Mouse (Mus musculus): ENCODE data around the gene Slc25a28. TPM values are rescaled to one million over a fixed set of nuclear protein-coding genes. Genes with fewer than 3 reads are reported as not detected.
A peak's percentile ranks its signal among the peaks of the same experiment; 100 is the strongest.

Slc25a28 gene
- total RNA-seq, 1 experiment, result 54.8 TPM

DNA sequence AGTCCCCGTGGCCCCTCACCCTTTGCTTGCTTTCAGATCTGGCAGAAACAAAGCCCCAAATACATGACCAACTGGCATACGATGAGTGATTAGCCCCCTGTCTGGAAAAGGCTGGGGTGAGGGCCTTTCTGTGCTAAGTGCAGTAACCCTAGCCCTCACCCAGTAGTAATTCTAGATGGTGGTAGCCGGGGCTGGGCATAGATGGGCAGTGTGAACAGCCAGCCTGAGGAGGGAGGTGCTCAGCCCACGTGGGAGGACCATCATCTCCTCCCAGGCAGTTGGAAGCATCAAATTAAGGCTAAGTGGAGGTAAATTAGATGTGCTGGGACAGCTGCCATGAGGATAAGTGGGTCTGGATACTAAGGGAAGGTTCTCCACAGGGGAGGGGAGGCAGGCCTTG, 45.6 kb downstream of the Slc25a28 start:
- no peaks in the 10 kb centered on the region for H3K9me3 ChIP-seq (ENCODE audit: control insufficient read depth, insufficient read depth, low read depth, low read length)
- in situ Hi-C loops (cut with MboI; ENCODE audit: low sequenced_read_pairs in 2 of 2, unreplicated experiment in 2 of 2), result no loop called here
- H3K9ac ChIP-seq (ENCODE audit: insufficient read depth, low read depth, low read length, poor library complexity, severe bottlenecking), result no peak overlapping the region
- TF ChIP-seq ZNF384 (IDR thresholded peaks at IDR 0.05; ENCODE audit: low read depth, low read length), result no peak
- no peak for TF ChIP-seq ZC3H11A (IDR thresholded peaks at IDR 0.05; ENCODE audit: borderline replicate concordance, low read depth, low read length)
- TF ChIP-seq MAFK (IDR thresholded peaks at IDR 0.05; ENCODE audit: insufficient read depth, low read depth, low read length), result no peak
- no peak for TF ChIP-seq CHD2 (IDR thresholded peaks at IDR 0.05; ENCODE audit: low read depth, low read length)
- TF ChIP-seq HCFC1 (IDR thresholded peaks at IDR 0.05; ENCODE audit: borderline replicate concordance, insufficient read depth, low read length), result no peak
- no peak overlapping the region for H3K27ac ChIP-seq (ENCODE audit: insufficient read depth, low read depth, low read length, poor library complexity, severe bottlenecking)
- no peak for DNase-seq (ENCODE audit: low read depth, low spot score)
- H3K4me1 ChIP-seq (ENCODE audit: control insufficient read depth in 2 of 2, insufficient read depth in 2 of 2, low read length in 2 of 2, poor library complexity in 1 of 2), result peaks cover 0 to 3% of the 10 kb centered on the region in 2 experiments; a peak in 1 of 4 replicates
- H3K36me3 ChIP-seq (ENCODE audit: control insufficient read depth, insufficient read depth, low read length, poor library complexity, severe bottlenecking), result no peaks in the 10 kb centered on the region
- H3K4me3 ChIP-seq (ENCODE audit: insufficient read depth in 1 of 2, low read depth in 1 of 2, low read length in 2 of 2, poor library complexity in 1 of 2, severe bottlenecking in 1 of 2), result no peak overlapping the region

DNA sequence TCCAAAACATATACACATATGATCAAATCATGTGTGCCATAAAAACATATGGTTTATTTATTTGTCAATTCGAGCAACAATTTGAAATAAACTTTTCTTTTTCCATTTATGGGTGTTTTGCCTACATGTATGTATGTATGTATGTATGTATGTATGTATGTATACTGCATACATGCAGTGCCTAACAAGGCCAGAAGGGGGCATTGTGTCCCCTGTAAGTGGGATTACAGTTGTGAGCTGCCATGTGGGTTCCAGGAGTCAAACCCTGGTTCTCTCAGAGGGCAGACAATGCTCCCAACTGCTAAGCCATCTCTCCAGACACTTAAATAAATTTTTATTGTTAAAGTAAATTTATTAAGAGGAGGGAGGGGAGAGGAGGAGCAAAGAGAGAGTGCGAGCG, 47.3 kb downstream of the Slc25a28 start:
- no peak for DNase-seq (ENCODE audit: low read depth, low spot score)
- TF ChIP-seq ZNF384 (IDR thresholded peaks at IDR 0.05; ENCODE audit: low read depth, low read length) (no peak), ZC3H11A (IDR thresholded peaks at IDR 0.05; ENCODE audit: borderline replicate concordance, low read depth, low read length) (no peak), CHD2 (IDR thresholded peaks at IDR 0.05; ENCODE audit: low read depth, low read length) (no peak), HCFC1 (IDR thresholded peaks at IDR 0.05; ENCODE audit: borderline replicate concordance, insufficient read depth, low read length) (no peak)
- in situ Hi-C loops (cut with MboI; ENCODE audit: low sequenced_read_pairs in 2 of 2, unreplicated experiment in 2 of 2), result no loop called here
- H3K9ac ChIP-seq (ENCODE audit: insufficient read depth, low read depth, low read length, poor library complexity, severe bottlenecking), result no peak overlapping the region
- H3K4me3 ChIP-seq (ENCODE audit: insufficient read depth in 1 of 2, low read depth in 1 of 2, low read length in 2 of 2, poor library complexity in 1 of 2, severe bottlenecking in 1 of 2), result no peak overlapping the region
- peaks cover 0 to 3% of the 10 kb centered on the region in 2 experiments; a peak in 1 of 4 replicates for H3K4me1 ChIP-seq (ENCODE audit: control insufficient read depth in 2 of 2, insufficient read depth in 2 of 2, low read length in 2 of 2, poor library complexity in 1 of 2)
- no peaks in the 10 kb centered on the region for H3K9me3 ChIP-seq (ENCODE audit: control insufficient read depth, insufficient read depth, low read depth, low read length)
- no peak overlapping the region for H3K27ac ChIP-seq (ENCODE audit: insufficient read depth, low read depth, low read length, poor library complexity, severe bottlenecking)
- H3K36me3 ChIP-seq (ENCODE audit: control insufficient read depth, insufficient read depth, low read length, poor library complexity, severe bottlenecking), result no peaks in the 10 kb centered on the region

DNA sequence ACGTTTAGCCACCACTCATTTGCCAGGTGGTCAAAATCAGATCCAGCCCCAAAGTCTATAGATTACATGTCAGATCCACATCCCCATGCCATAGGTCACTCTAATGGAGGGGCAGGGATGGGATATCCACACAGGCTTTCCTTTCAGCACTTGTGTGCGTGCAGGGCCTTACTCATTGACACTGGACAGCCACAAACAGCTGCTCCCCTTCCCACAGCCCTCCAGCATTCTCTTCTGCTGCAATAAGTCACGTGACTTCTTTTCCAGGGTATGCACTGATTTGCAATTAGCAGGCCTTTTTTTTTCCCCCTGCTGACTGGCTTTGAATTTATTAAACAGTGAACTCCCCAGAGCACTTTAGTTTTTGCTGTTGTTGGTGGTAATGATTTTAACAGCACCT, 48.5 kb downstream of the Slc25a28 start:
- no peak for DNase-seq (ENCODE audit: low read depth, low spot score)
- H3K27ac ChIP-seq (ENCODE audit: insufficient read depth, low read depth, low read length, poor library complexity, severe bottlenecking), result no peak overlapping the region
- H3K4me1 ChIP-seq (ENCODE audit: control insufficient read depth in 2 of 2, insufficient read depth in 2 of 2, low read length in 2 of 2, poor library complexity in 1 of 2), result peaks cover 0 to 3% of the 10 kb centered on the region in 2 experiments; a peak in 1 of 4 replicates
- in situ Hi-C loops (cut with MboI; ENCODE audit: low sequenced_read_pairs in 2 of 2, unreplicated experiment in 2 of 2), result no loop called here
- no peaks in the 10 kb centered on the region for H3K36me3 ChIP-seq (ENCODE audit: control insufficient read depth, insufficient read depth, low read length, poor library complexity, severe bottlenecking)
- no peak overlapping the region for H3K4me3 ChIP-seq (ENCODE audit: insufficient read depth in 1 of 2, low read depth in 1 of 2, low read length in 2 of 2, poor library complexity in 1 of 2, severe bottlenecking in 1 of 2)
- TF ChIP-seq ZC3H11A (IDR thresholded peaks at IDR 0.05; ENCODE audit: borderline replicate concordance, low read depth, low read length) (no peak), HCFC1 (IDR thresholded peaks at IDR 0.05; ENCODE audit: borderline replicate concordance, insufficient read depth, low read length) (no peak), MAFK (IDR thresholded peaks at IDR 0.05; ENCODE audit: insufficient read depth, low read depth, low read length) (no peak), CHD2 (IDR thresholded peaks at IDR 0.05; ENCODE audit: low read depth, low read length) (no peak), ZNF384 (IDR thresholded peaks at IDR 0.05; ENCODE audit: low read depth, low read length) (no peak)
- H3K9me3 ChIP-seq (ENCODE audit: control insufficient read depth, insufficient read depth, low read depth, low read length), result no peaks in the 10 kb centered on the region
- H3K9ac ChIP-seq (ENCODE audit: insufficient read depth, low read depth, low read length, poor library complexity, severe bottlenecking), result no peak overlapping the region

DNA sequence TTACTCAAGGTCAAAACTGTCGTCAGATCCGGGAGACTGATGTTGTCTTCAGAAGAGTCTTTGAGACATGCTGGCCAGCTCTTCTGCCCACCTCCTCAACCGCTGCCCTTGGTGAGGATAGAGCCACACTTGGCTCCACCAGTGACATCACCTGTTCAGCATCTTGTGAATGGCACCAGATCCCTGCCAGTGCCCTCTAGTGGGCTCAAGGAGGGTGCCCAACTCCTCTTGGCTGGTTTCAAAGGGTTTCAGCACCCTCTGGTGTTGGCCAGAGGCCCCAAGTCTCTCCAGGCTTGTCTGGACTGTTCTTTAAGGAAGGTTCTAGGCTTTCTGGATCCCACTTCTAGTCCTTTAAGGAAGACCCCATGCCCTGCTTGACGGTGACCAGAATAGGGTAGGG, 50.8 kb downstream of the Slc25a28 start:
- H3K4me3 ChIP-seq (ENCODE audit: insufficient read depth in 1 of 2, low read depth in 1 of 2, low read length in 2 of 2, poor library complexity in 1 of 2, severe bottlenecking in 1 of 2), result no peak overlapping the region
- TF ChIP-seq HCFC1 (IDR thresholded peaks at IDR 0.05; ENCODE audit: borderline replicate concordance, insufficient read depth, low read length), result peak; percentile 20; the same call in 1 of the 2 replicates
- TF ChIP-seq ZC3H11A (IDR thresholded peaks at IDR 0.05; ENCODE audit: borderline replicate concordance, low read depth, low read length), result peak; percentile 94
- no peak for TF ChIP-seq MAFK (IDR thresholded peaks at IDR 0.05; ENCODE audit: insufficient read depth, low read depth, low read length)
- no peak for TF ChIP-seq CHD2 (IDR thresholded peaks at IDR 0.05; ENCODE audit: low read depth, low read length)
- TF ChIP-seq ZNF384 (IDR thresholded peaks at IDR 0.05; ENCODE audit: low read depth, low read length), result no peak
- no peaks in the 10 kb centered on the region for H3K36me3 ChIP-seq (ENCODE audit: control insufficient read depth, insufficient read depth, low read length, poor library complexity, severe bottlenecking)
- H3K9ac ChIP-seq (ENCODE audit: insufficient read depth, low read depth, low read length, poor library complexity, severe bottlenecking), result no peak overlapping the region
- no peaks in the 10 kb centered on the region for H3K9me3 ChIP-seq (ENCODE audit: control insufficient read depth, insufficient read depth, low read depth, low read length)
- in situ Hi-C loops (cut with MboI; ENCODE audit: low sequenced_read_pairs in 2 of 2, unreplicated experiment in 2 of 2), result loop anchor here in 1 of 2 experiments (25.0 kb wide), 2 partner anchors 1538 to 1613 kb away; partner anchors contain the start of genes Lbx1 and Tlx1
- H3K27ac ChIP-seq (ENCODE audit: insufficient read depth, low read depth, low read length, poor library complexity, severe bottlenecking), result no peak overlapping the region
- peaks cover 0 to 3% of the 10 kb centered on the region in 2 experiments; a peak in 1 of 4 replicates for H3K4me1 ChIP-seq (ENCODE audit: control insufficient read depth in 2 of 2, insufficient read depth in 2 of 2, low read length in 2 of 2, poor library complexity in 1 of 2)
- no peak for DNase-seq (ENCODE audit: low read depth, low spot score)
